Mouse (Mus musculus) layer of hippocampus, adult 9-11 months (tissue): ENCODE measurements around the gene Btbd1.

Experiments
- DNase-seq: peaks from one replicate; pipeline ENCODE4 v3.0.0; 2022

Btbd1 gene

GRCm38 (mm10) chr7:81775325-81775724 lies 53.9 kb downstream of the Btbd1 start:
- no peak for DNase-seq

- no peak for DNase-seq
Observed at GRCm38 (mm10) chr7:81772786-81773539, 56.3 kb downstream of the Btbd1 start.

- DNase-seq: peak; percentile 42
Observed at GRCm38 (mm10) chr7:81763110-81763845, 66.0 kb downstream of the Btbd1 start.

- DNase-seq: peak; percentile 83
Observed at GRCm38 (mm10) chr7:81762180-81763109, 66.8 kb downstream of the Btbd1 start, which contains the start of gene Ramac. Gene Ramac (plus strand): TSS chr7:81762925.

GRCm38 (mm10) chr7:81747956-81748355 lies 81.3 kb downstream of the Btbd1 start:
- DNase-seq: no peak

- no peak for DNase-seq
Observed at GRCm38 (mm10) chr7:81744145-81744544, 85.1 kb downstream of the Btbd1 start.
